Mouse (Mus musculus): ENCODE measurements around the gene Tsfm.
"Not testable (repeated sequence)": the region's sequence is repeated elsewhere in the genome, so short reads cannot be mapped to it uniquely, and the experiment has no call there.

Gene Tsfm

DNA sequence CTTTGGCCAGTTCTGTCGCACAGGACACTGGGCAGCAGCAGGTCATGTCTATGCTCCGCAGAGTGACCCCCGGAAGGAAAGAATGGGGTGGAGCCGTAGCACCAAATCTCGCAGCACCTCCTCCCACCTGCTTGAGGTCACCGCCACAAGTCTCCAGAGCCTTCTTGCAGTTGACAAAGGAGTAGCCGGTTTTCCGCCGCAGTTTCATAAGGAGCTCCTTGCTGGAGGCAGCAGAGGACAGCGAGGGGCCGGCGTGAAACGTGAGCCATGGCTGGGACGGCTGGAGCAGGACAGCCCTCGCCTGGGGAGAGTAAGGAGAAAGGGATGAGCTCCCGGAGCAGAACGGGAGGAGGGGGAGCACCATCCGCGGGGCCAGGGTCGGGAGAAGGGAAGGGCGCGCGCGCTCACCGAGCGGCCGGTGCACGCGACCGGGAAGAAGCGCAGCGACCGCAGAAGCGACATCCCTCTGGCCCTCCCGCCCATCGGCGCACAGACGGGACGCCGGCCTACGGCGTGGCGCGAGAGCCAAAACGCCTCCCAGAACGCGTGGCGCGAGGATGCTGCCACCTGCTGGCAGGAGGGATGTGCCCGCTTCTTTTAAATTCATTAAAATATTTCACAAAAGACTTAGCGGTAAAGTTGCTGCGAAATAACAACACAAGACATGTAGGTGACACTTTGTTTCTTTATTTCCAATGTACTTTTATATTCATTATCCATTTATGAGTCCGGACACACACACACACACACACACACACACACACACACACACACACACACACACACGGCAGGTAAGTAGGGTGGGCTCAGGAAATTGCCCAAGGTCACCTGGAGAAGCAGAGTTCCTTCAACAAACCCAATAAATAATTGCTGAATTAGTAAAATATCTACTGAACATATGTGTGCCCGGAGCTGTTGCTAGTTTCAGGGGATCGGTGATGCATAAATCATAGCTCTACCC lies at the start of gene Tsfm:
Tsfm (minus strand) TSS at position 505 of the 961 bp plus-strand sequence.
- peak; percentile 90 for DNase-seq

GRCm38 (mm10) chr10:127079665-127080391 lies 49.2 kb upstream of the Tsfm start:
- peak; percentile 82 for DNase-seq

GRCm38 (mm10) chr10:127078677-127079575 lies 48.3 kb upstream of the Tsfm start:
- DNase-seq: peak; percentile 79

GRCm38 (mm10) chr10:127078001-127078676 lies 47.5 kb upstream of the Tsfm start:
- peak; percentile 68 for DNase-seq

DNA sequence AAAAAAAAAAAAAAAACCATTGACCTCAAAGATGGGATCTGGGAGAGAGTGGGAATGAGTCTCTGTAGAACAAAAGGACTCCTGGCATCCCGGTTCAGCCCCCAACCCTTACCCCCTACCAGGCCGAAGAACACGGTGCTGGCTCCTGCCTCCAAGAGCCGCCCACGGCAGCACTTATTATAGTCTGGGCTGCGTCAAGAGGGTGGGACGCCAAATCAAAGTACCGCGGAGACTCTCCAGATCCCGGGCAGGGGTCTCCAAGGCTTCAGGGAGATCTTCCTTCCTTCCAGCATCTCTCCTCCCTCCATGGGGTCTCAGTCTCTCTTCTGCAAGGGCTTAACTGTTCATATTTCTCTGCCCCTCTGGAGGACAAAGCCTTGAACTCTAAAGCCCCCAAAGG lies 46.9 kb upstream of the Tsfm start:
- no peak for DNase-seq

DNA sequence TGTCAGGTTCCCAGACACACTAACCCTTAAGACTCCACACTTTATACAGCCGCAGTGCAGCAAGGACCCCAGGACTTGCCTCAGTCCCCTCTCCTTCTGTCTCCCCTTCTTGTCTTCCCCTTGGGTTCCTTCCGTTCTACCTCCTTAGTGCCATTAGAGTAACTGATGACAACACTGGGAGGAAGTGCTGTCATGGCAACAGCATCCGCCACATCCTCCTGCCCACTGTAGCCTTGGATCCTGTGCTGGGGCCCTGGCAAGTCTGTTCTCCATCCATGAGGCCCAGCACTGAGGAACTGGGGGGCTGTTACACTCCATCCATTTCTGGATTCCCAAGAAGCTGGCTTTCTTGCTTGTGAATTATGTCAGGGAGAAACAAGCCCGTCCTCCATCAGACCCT lies 45.4 kb upstream of the Tsfm start:
- DNase-seq: no peak

GRCm38 (mm10) chr10:127075651-127076050 lies 45.0 kb upstream of the Tsfm start:
- no peak for DNase-seq

DNA sequence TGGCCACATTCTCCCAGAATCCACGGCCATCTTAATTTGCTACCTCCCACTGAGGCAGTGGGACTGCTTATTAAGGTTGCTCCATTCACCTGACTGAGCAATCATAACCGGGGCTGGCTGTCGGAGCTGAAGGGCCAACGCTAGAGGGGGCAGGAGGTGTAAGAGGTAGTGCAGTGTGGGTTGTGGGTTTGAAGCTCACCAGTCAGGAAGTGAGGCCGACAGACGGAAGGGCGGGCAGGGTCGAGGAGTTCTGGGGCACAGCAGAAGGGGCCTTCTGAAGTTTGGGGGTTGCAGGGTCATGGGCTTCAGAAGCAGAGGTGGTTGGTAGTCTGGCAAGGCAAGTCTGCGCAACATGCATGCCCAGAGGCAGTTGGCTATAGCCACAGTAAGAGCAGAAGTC lies 44.4 kb upstream of the Tsfm start, which contains the start of gene Agap2:
Agap2 (plus strand) TSS at position 205 of the 400 bp plus-strand sequence.
- no peak for DNase-seq

DNA sequence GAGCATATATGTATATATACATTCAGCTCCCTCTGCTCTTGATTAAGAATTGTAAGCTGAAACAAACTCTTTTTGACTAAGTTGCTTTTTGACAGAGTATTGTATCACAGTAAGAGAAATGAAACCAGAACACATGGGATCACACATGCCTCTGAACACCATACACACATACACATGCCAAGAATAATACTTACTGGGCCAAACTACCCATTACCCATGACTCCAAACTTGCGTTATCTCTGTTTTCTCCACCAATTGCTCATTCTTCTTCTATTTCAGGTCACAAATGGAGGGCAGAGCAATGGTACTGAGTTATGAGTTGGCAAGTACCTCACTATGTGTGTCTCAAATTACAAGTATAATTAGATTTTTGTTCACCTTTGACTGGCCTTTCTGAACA lies 43.3 kb upstream of the Tsfm start:
- DNase-seq: no peak

DNA sequence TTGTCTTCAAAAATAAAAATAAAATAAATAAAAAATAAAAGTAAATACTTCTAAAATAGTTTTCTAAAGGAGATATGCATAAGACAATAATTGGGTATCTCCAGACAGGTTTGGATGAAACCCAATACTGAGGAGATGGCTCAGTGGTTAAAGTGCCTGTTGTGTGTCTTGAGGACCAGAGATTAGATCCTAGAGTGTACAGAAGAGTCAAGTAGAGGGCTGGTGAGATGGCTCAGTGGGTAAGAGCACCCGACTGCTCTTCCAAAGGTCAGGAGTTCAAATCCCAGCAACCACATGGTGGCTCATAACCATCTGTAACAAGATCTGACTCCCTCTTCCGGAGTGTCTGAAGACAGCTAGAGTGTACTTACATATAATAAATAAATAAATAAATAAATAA lies 42.3 kb upstream of the Tsfm start:
- DNase-seq: not testable (repeated sequence)

DNA sequence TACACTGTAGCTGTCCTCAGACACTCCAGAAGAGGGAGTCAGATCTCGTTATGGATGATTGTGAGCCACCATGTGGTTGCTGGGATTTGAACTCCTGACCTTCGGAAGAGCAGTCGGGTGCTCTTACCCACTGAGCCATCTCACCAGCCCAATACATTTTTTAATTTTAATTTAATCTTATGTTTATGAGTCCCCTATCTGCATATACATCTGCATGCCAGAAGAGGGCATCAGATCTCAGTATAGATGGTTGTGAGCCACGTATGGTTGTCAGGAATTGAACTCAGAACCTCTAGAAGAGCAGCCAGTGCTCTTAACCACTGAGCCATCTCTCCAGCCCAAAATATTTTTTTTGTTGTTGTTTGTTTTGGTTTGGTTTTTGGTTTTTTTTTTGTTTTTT lies 41.6 kb upstream of the Tsfm start:
- not testable (repeated sequence) for DNase-seq

- peak; percentile 28 for DNase-seq
Observed at GRCm38 (mm10) chr10:127071203-127071602, 40.6 kb upstream of the Tsfm start.

GRCm38 (mm10) chr10:127070190-127071121 lies 39.8 kb upstream of the Tsfm start, which contains the start of gene Tspan31:
Gene Tspan31 (minus strand): TSS chr10:127070264.
- DNase-seq: peak; percentile 95

DNA sequence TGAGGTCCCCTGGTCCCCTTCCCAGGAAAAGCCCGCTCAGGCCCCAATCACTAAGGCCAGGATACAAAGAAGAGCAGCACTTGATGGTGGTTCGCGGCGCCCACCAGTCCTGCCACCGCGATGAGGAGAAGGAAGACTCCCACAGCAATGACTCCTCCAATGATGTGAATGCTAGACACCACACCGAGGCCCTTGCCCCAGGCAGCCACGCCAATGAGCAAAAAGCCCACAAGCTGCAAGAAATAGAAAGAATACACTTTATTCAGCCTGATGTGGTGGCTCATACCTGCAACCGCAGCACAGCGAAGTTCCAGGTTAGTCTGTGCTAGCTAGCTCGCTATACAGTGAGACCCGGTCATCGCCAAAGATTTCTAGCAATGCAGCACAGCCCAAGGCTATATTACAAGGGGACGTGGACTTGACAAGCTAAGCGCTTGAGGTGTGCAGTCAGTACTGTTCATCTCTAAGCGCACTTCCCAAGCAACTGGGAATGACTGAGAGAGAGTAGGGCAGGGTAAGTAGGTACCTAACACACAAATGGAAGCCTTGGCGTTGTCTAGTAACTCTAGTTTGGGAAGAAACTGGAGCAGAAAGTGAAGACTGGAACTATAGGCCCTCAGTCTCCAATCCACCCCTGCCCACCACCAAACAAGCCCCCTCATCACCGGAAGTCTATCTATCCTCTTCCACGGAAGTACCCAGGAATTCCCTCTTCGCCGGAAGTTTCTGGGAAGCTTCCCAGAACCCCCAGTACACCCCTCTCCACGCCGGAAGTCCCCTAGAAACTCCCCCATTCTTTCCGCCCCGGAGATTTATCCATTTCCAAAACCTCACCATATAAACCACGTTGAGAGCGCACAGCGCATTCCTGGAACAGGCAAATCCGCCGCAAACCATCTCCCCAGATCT lies 38.9 kb upstream of the Tsfm start:
- DNase-seq: peak; percentile 39

DNA sequence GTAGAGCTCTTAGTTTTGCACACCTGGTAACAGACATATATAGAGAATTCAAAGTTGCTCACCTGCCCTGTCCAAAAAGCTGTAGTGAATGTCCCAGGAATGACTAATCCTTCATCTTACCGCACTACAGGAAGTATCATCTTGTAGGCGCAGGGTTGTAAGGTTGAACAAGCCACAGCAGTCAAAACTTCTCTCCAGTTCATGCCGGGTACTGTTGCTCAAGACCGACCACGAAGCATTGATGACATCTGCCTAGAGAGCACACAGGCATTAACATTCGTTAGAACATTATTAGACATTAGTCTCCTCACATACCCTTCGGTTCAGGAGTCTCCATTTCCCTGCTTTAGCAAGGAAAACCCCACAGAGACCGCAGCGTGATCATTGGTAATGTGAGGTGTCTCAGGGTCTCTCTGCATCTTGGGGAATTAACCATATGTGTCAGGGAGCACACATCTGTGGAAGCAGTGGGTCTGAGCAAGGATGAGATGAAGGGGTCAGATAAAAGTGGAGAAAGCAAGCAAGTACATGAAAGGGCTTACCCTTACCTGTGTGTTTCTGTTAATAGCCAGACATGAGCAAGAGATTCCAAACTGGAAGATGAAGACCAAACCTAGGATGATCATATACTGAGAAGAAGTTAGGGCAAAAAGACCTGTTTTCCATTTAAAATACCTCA lies 37.9 kb upstream of the Tsfm start:
- DNase-seq: no peak

DNA sequence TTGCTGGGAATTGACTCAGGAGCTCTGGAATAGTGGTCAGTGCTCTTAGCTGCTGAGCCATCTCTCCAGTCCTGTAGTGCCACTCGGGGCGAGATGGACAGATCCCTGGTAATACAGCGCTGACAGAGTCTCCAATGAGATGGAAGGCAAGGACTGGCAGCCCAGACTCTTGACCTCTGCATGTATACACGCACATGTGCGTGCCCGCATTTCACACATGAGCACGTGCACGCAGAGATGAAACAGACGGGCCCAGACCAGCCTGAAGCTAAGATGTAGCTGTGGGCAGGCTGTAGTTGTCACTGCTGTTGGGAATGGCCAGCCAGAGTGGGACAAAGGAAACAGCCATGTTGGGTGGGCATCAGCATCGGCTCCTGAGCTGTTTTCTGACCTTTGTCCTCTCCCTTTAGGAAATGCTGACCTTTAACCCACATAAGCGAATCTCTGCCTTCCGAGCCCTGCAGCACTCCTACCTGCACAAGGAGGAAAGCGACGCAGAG lies 35.9 kb upstream of the Tsfm start:
- no peak for DNase-seq

- peak; percentile 59 for DNase-seq
Observed at GRCm38 (mm10) chr10:127065981-127066380, 35.3 kb upstream of the Tsfm start.

DNA sequence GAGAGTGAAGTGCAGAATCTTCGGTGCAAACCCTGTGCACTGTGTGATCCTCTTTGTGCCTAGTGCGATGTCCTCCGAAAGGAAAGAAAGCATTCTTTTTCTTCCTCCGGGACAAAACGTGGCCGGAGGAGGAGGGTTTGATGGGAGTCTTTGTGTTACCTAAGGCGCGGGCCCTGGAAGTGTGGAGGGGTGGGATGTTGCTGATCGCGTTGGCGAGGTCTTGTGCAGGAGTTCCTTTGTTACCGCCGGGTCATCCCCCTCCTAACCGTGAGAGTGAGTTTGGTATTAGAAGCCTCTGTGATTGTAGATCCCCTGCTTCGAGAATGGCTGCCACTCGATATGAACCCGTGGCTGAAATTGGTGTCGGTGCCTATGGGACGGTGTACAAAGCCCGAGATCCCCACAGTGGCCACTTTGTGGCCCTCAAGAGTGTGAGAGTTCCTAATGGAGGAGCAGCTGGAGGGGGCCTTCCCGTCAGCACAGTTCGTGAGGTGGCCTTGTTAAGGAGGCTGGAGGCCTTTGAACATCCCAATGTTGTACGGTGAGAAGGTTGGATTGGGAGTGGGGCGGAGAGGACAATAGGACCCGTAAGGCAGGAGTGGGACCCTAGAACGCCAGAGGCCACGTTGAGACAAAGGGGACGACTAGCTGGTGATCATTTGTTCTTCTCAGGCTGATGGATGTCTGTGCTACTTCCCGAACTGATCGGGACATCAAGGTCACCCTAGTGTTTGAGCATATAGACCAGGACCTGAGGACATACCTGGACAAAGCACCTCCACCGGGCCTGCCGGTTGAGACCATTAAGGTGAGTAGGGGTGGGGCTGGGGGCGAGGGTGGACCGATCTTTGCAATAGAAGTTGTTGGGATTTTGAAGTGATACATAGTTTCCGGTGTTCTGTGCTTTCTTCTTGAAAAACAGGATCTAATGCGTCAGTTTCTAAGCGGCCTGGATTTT lies 33.6 kb upstream of the Tsfm start:
- peak; percentile 61 for DNase-seq
